Mouse (Mus musculus): ENCODE results near the gene Ubtd2. TPM values are rescaled to one million over a fixed set of nuclear protein-coding genes. Genes with fewer than 3 reads are reported as not detected.

The Ubtd2 gene
- 21.8 and 22.6 TPM in 2 replicates for polyA plus RNA-seq (2015; fragmentation: Nextera tagmentation; extraction: Ambion mirVana)

GRCm38 (mm10) chr11:32454800-32455506 is at the start of gene Ubtd2:
Gene Ubtd2, plus strand, starts transcription at chr11:32455370.
- Histone ChIP-seq H3K9me3 (ENCODE audit: control insufficient read depth, low read length) (no peaks in the 10 kb centered on the region), H3K36me3 (ENCODE audit: control insufficient read depth, insufficient read depth, low read length) (no peaks in the 10 kb centered on the region), H3K27me3 (replicated peaks; ENCODE audit: control insufficient read depth, insufficient read depth, low read length) (no peaks in the 10 kb centered on the region), H3K4me2 (ENCODE audit: low read depth, low read length) (peak within 1 kb of the TSS; percentile 97), H3K4me3 (ENCODE audit: low read length) (peak within 1 kb of the TSS; percentile 95), H3K27ac (ENCODE audit: low read length) (peak within 1 kb of the TSS; percentile 96), H3K9ac (ENCODE audit: low read depth, low read length) (peak within 1 kb of the TSS; percentile 95), H3K4me1 (ENCODE audit: control insufficient read depth, insufficient read depth, low read length) (peaks cover 3% of the 10 kb centered on the region; the same call in 1 of the 2 replicates)
- WGBS: under 1% methylated on average over 83 of the region's 86 CpGs
- ATAC-seq: peak; percentile 98

GRCm38 (mm10) chr11:32407863-32408262 is 47.3 kb upstream of the Ubtd2 start:
- Histone ChIP-seq H3K4me2 (ENCODE audit: low read depth, low read length) (no peak overlapping the region), H3K36me3 (ENCODE audit: control insufficient read depth, insufficient read depth, low read length) (0 out of 2 replicates have a peak, but pooled peaks cover 3% of the 10 kb centered on the region), H3K4me3 (ENCODE audit: low read length) (no peak overlapping the region), H3K9ac (ENCODE audit: low read depth, low read length) (no peak overlapping the region), H3K4me1 (ENCODE audit: control insufficient read depth, insufficient read depth, low read length) (0 out of 2 replicates have a peak, but pooled peaks cover 3% of the 10 kb centered on the region), H3K9me3 (ENCODE audit: control insufficient read depth, low read length) (no peaks in the 10 kb centered on the region), H3K27ac (ENCODE audit: low read length) (no peak overlapping the region), H3K27me3 (replicated peaks; ENCODE audit: control insufficient read depth, insufficient read depth, low read length) (no peaks in the 10 kb centered on the region)
- no peak; the same call in 1 of the 2 replicates for ATAC-seq
- 77% methylated on average over 3 of the region's 3 CpGs for WGBS

- H3K27ac ChIP-seq (ENCODE audit: low read length): no peak overlapping the region
- 0 out of 2 replicates have a peak, but pooled peaks cover 3% of the 10 kb centered on the region for H3K4me1 ChIP-seq (ENCODE audit: control insufficient read depth, insufficient read depth, low read length)
- no peaks in the 10 kb centered on the region for H3K9me3 ChIP-seq (ENCODE audit: control insufficient read depth, low read length)
- no peak overlapping the region for H3K4me3 ChIP-seq (ENCODE audit: low read length)
- H3K9ac ChIP-seq (ENCODE audit: low read depth, low read length): no peak overlapping the region
- no peak overlapping the region for H3K4me2 ChIP-seq (ENCODE audit: low read depth, low read length)
- ATAC-seq: no peak
- no peaks in the 10 kb centered on the region for H3K27me3 ChIP-seq (replicated peaks; ENCODE audit: control insufficient read depth, insufficient read depth, low read length)
- 0 out of 2 replicates have a peak, but pooled peaks cover 3% of the 10 kb centered on the region for H3K36me3 ChIP-seq (ENCODE audit: control insufficient read depth, insufficient read depth, low read length)
These were observed 46.1 kb upstream of the Ubtd2 start for GRCm38 (mm10) chr11:32409052-32409451.

GRCm38 (mm10) chr11:32409823-32410562 is 45.2 kb upstream of the Ubtd2 start:
- WGBS: 76% methylated on average over 11 of the region's 11 CpGs

DNA sequence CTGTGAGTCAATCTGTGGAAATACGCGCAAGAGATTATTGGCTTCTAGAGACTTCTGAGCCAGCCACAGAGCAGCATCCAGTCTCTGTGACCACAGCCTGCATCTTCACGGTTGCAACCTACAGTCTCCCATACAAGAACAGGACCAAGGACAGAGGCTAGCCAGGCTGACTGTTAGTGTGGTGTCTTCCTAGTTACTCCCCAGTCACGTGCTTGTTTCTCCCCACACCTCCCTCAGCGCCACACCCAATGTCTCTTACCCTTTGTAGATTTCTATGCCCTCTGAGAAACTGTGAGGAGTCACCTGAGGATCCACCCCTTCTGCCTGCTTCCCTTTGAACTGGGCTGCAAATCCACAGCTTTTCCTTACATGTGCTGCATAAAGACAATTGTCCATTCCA is 35.2 kb upstream of the Ubtd2 start:
- no peaks in the 10 kb centered on the region for H3K27me3 ChIP-seq (replicated peaks; ENCODE audit: control insufficient read depth, insufficient read depth, low read length)
- WGBS: 85% methylated on average over 5 of the region's 5 CpGs
- H3K27ac ChIP-seq (ENCODE audit: low read length): no peak overlapping the region
- no peak for ATAC-seq
- H3K9ac ChIP-seq (ENCODE audit: low read depth, low read length): no peak overlapping the region
- H3K9me3 ChIP-seq (ENCODE audit: control insufficient read depth, low read length): no peaks in the 10 kb centered on the region
- no peaks in the 10 kb centered on the region for H3K4me1 ChIP-seq (ENCODE audit: control insufficient read depth, insufficient read depth, low read length)
- H3K4me3 ChIP-seq (ENCODE audit: low read length): no peak overlapping the region
- peaks cover 12% of the 10 kb centered on the region for H3K36me3 ChIP-seq (ENCODE audit: control insufficient read depth, insufficient read depth, low read length)
- no peak overlapping the region for H3K4me2 ChIP-seq (ENCODE audit: low read depth, low read length)

More at GRCm38 (mm10) chr11:32409823-32410562, 45.2 kb upstream of the Ubtd2 start:
- H3K4me2 ChIP-seq (ENCODE audit: low read depth, low read length): no peak overlapping the region
- H3K27me3 ChIP-seq (replicated peaks; ENCODE audit: control insufficient read depth, insufficient read depth, low read length): no peaks in the 10 kb centered on the region
- H3K9ac ChIP-seq (ENCODE audit: low read depth, low read length): no peak overlapping the region
- peak overlapping the region; percentile 40; the same call in 1 of the 2 replicates for H3K27ac ChIP-seq (ENCODE audit: low read length)
- peak; percentile 26; the same call in 1 of the 2 replicates for ATAC-seq
- 0 out of 2 replicates have a peak, but pooled peaks cover 3% of the 10 kb centered on the region for H3K36me3 ChIP-seq (ENCODE audit: control insufficient read depth, insufficient read depth, low read length)
- H3K4me1 ChIP-seq (ENCODE audit: control insufficient read depth, insufficient read depth, low read length): 0 out of 2 replicates have a peak, but pooled peaks cover 3% of the 10 kb centered on the region
- no peak overlapping the region for H3K4me3 ChIP-seq (ENCODE audit: low read length)
- no peaks in the 10 kb centered on the region for H3K9me3 ChIP-seq (ENCODE audit: control insufficient read depth, low read length)

DNA sequence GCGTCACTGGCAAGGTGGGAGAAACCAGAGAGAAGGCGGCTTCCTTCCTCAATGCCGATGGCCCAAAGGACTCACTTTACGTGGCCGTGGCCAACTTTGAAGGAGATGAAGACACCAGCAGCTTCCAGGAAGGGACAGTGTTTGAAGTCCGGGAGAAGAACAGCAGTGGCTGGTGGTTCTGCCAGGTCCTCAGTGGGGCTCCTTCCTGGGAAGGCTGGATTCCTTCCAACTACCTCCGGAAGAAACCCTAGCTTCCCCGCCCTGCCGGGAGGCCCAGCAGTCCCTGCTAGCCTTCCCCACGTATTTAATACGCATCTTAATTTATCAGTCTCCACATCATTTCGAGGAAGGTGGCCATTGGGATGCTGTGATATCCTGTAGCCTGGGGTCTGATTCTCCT is 31.9 kb upstream of the Ubtd2 start:
- H3K27me3 ChIP-seq (replicated peaks; ENCODE audit: control insufficient read depth, insufficient read depth, low read length): no peaks in the 10 kb centered on the region
- no peak overlapping the region for H3K4me2 ChIP-seq (ENCODE audit: low read depth, low read length)
- no peak overlapping the region for H3K4me3 ChIP-seq (ENCODE audit: low read length)
- H3K9ac ChIP-seq (ENCODE audit: low read depth, low read length): no peak overlapping the region
- no peaks in the 10 kb centered on the region for H3K4me1 ChIP-seq (ENCODE audit: control insufficient read depth, insufficient read depth, low read length)
- WGBS: 71% methylated on average over 12 of the region's 12 CpGs
- H3K9me3 ChIP-seq (ENCODE audit: control insufficient read depth, low read length): no peaks in the 10 kb centered on the region
- H3K27ac ChIP-seq (ENCODE audit: low read length): no peak overlapping the region
- H3K36me3 ChIP-seq (ENCODE audit: control insufficient read depth, insufficient read depth, low read length): peaks cover 8% of the 10 kb centered on the region; the same call in 1 of the 2 replicates
- no peak for ATAC-seq

DNA sequence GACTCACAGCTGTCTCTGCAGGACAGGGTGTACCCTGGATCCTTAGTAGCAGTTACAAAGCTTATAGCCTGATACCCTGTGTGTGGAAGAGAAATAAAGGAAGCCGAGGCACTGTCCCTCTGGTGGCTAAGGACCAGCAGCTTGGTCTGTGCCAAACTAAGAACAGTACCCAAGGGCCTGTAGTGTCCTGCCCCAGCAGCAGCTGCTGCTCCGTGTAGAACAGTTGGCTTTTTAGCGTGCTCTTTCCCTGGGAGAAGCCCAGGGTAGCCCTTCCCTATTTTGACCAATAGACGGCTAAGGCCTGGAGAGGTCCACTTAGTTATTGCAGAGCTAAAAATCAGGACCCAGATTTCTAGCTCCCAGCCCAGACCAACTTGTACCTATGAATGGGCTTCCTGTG is 30.6 kb upstream of the Ubtd2 start:
- no peak for ATAC-seq
- no peak overlapping the region for H3K4me3 ChIP-seq (ENCODE audit: low read length)
- no peak overlapping the region for H3K9ac ChIP-seq (ENCODE audit: low read depth, low read length)
- no peaks in the 10 kb centered on the region for H3K27me3 ChIP-seq (replicated peaks; ENCODE audit: control insufficient read depth, insufficient read depth, low read length)
- no peaks in the 10 kb centered on the region for H3K4me1 ChIP-seq (ENCODE audit: control insufficient read depth, insufficient read depth, low read length)
- no peaks in the 10 kb centered on the region for H3K9me3 ChIP-seq (ENCODE audit: control insufficient read depth, low read length)
- H3K36me3 ChIP-seq (ENCODE audit: control insufficient read depth, insufficient read depth, low read length): peaks cover 8% of the 10 kb centered on the region; the same call in 1 of the 2 replicates
- 86% methylated on average over 4 of the region's 4 CpGs for WGBS
- H3K27ac ChIP-seq (ENCODE audit: low read length): no peak overlapping the region
- H3K4me2 ChIP-seq (ENCODE audit: low read depth, low read length): no peak overlapping the region

DNA sequence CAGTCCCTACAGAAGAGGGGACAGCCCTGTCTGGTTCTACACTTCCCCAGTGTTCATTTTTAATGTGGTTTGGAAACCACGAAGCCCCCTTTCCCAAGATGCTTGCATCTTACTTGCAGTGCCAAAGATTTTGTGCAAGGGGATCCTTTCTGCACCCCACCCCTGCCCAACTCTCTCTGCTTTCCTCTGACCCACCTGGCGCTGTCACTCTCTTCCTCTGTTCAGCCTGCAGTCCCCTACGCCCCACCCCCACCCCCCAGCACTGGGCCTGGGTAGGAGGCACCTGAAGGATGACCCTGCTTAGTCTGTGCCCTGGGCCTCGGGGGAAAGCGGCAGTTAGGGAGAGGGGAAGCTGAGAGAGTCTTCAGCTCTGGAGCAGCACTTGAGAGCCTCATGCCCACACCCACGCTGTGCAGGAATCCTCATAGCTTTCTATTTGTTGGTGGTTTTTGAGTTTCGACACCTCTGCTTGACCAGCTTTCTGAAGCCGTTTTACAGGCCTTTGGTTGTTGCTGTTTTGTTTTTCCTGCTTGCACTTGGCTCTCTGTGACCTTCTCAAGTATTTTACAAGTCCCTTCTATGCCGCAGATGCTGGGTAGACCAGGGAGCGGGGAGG is 30.0 kb upstream of the Ubtd2 start:
- Histone ChIP-seq H3K4me2 (ENCODE audit: low read depth, low read length) (no peak overlapping the region), H3K4me3 (ENCODE audit: low read length) (no peak overlapping the region), H3K36me3 (ENCODE audit: control insufficient read depth, insufficient read depth, low read length) (peaks cover 8% of the 10 kb centered on the region; the same call in 1 of the 2 replicates), H3K27ac (ENCODE audit: low read length) (no peak overlapping the region), H3K9ac (ENCODE audit: low read depth, low read length) (no peak overlapping the region), H3K27me3 (replicated peaks; ENCODE audit: control insufficient read depth, insufficient read depth, low read length) (no peaks in the 10 kb centered on the region), H3K4me1 (ENCODE audit: control insufficient read depth, insufficient read depth, low read length) (no peaks in the 10 kb centered on the region), H3K9me3 (ENCODE audit: control insufficient read depth, low read length) (no peaks in the 10 kb centered on the region)
- WGBS: 72% methylated on average over 10 of the region's 10 CpGs
- no peak for ATAC-seq

DNA sequence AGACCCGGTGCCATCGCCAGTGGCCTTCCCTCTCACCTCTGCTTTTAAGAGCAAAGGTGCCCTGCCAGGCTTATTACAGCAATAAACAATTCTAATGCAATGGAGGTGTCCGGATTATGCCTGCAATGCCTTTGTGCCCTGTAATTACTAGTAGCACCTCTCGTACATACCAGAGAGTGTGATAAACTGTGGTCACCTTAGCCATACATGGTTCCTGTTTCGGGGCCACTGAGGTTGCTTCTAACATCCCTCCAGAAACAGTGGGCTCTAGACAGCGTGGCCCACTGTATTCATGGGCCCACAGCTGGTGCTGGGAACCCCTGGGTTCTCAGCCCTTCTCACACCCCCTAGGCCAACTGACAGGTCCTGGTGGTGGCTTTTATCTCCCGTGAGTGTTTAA is 27.6 kb upstream of the Ubtd2 start:
- H3K9ac ChIP-seq (ENCODE audit: low read depth, low read length): no peak overlapping the region; the same call in 1 of the 2 replicates
- H3K4me1 ChIP-seq (ENCODE audit: control insufficient read depth, insufficient read depth, low read length): no peaks in the 10 kb centered on the region
- ATAC-seq: no peak
- no peaks in the 10 kb centered on the region for H3K9me3 ChIP-seq (ENCODE audit: control insufficient read depth, low read length)
- H3K27ac ChIP-seq (ENCODE audit: low read length): no peak overlapping the region
- WGBS: 71% methylated on average over 7 of the region's 7 CpGs
- H3K4me2 ChIP-seq (ENCODE audit: low read depth, low read length): no peak overlapping the region
- H3K27me3 ChIP-seq (replicated peaks; ENCODE audit: control insufficient read depth, insufficient read depth, low read length): no peaks in the 10 kb centered on the region
- no peak overlapping the region for H3K4me3 ChIP-seq (ENCODE audit: low read length)
- H3K36me3 ChIP-seq (ENCODE audit: control insufficient read depth, insufficient read depth, low read length): 0 out of 2 replicates have a peak, but pooled peaks cover 3% of the 10 kb centered on the region

Data from intestine, embryonic 16.5 days (tissue).